Mouse (Mus musculus) hindbrain, embryonic 14.5 days (tissue): ENCODE results near the gene Gm21060. TPM values are rescaled to one million over a fixed set of nuclear protein-coding genes. Genes with fewer than 3 reads are reported as not detected.
"Not testable (repeated sequence)": the region's sequence is repeated elsewhere in the genome, so short reads cannot be mapped to it uniquely, and the experiment has no call there.

Experiments
- ATAC-seq: fragments of 200-750 bp; cut with Nextera tagmentation; 2 replicates; pipeline ENCODE4 v1.8.0; 2017; ENCODE audit warnings: moderate number of reproducible peaks, mild to moderate bottlenecking, moderate TSS enrichment, moderate library complexity; ENCODE audit not compliant: low FRiP score
- DNase-seq: peaks from one replicate; pipeline ENCODE4 v3.0.0-alpha.2; 2015; ENCODE audit warnings: low spot score
- H3K27ac ChIP-seq: fragments of 300-500 bp; sonication (generic); 2 replicates; pipeline ENCODE4 v1.5.1; 2014; ENCODE audit warnings: mild to moderate bottlenecking, moderate library complexity
- H3K27me3 ChIP-seq: fragments of 300-500 bp; sonication (generic); 2 replicates; pipeline ENCODE4 v1.6.1; 2014; ENCODE audit warnings: mild to moderate bottlenecking, low read length, mixed read lengths; ENCODE audit not compliant: control insufficient read depth, insufficient read depth
- H3K36me3 ChIP-seq: fragments of 300-500 bp; sonication (generic); replicated peaks from 2 replicates; pipeline ENCODE4 v1.6.1; 2014; ENCODE audit not compliant: control insufficient read depth, insufficient read depth
- H3K4me1 ChIP-seq: fragments of 300-500 bp; sonication (generic); replicated peaks from 2 replicates; pipeline ENCODE4 v1.6.1; 2014; ENCODE audit warnings: antibody characterized with exemption, low read length, mixed read lengths; ENCODE audit not compliant: control insufficient read depth, insufficient read depth
- H3K4me2 ChIP-seq: fragments of 300-500 bp; sonication (generic); replicated peaks from 2 replicates; pipeline ENCODE4 v1.6.1; 2014; ENCODE audit warnings: mild to moderate bottlenecking, moderate library complexity
- H3K4me3 ChIP-seq: fragments of 300-500 bp; sonication (generic); replicated peaks from 2 replicates; pipeline ENCODE4 v1.5.1; 2014; ENCODE audit warnings: mild to moderate bottlenecking, low read length
- H3K9ac ChIP-seq: fragments of 300-500 bp; sonication (generic); 2 replicates; pipeline ENCODE4 v1.6.1; 2014
- H3K9me3 ChIP-seq: fragments of 300-500 bp; sonication (generic); 2 replicates; pipeline ENCODE4 v1.6.1; 2016; ENCODE audit warnings: low read length; ENCODE audit not compliant: control insufficient read depth
- WGBS: fragments of 180-500 bp; shearing (Covaris S2); extraction: QIAGEN DNeasy Blood & Tissue Kit; methylation state at CpG from one replicate; pipeline ENCODE4 v1.1.7; 2014; 5-methylcytosine and 5-hydroxymethylcytosine counted together
- polyA plus RNA-seq: library from polyadenylated mRNA; unstranded; fragments of >200 nt; fragmentation: Nextera tagmentation; extraction: Ambion mirVana; gene quantifications from 2 replicates; pipeline ENCODE4 v1.2.1, GENCODE M21; 2014

The Gm21060 gene
- not detected in 2 replicates for polyA plus RNA-seq

DNA sequence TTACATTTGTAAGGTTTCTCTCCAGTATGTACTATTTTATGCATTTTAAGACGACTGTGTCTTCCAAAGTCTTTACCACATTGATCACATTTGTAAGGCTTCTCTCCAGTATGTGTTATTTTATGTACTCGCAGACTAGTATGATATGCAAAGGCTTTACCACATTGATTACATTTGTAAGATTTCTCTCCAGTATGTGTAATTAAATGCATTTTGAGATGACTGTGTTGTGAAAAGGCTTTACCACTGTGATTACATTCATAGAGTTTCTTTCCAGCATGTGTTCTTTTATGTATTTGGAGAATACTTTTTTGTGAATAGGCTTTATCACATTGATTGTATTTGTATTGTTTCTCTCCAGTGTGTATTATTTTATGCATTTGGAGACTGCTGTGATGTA, at the start of gene Gm21060:
TSS of gene Gm21060 (minus strand) at position 101 of the 400 bp plus-strand sequence.
- ATAC-seq (no peak), DNase-seq (no peak)
- H3K4me2 ChIP-seq: no peak within 1 kb of the TSS
- no peak within 1 kb of the TSS for H3K4me3 ChIP-seq
- 93% methylated on average over 2 of the region's 2 CpGs for WGBS
- no peaks in the 10 kb centered on the region for H3K27me3 ChIP-seq
- H3K36me3 ChIP-seq: no peaks in the 10 kb centered on the region
- H3K9me3 ChIP-seq: 0 out of 2 replicates have a peak, but pooled peaks cover 7% of the 10 kb centered on the region
- no peaks in the 10 kb centered on the region for H3K4me1 ChIP-seq
- H3K9ac ChIP-seq: no peak within 1 kb of the TSS
- no peak within 1 kb of the TSS for H3K27ac ChIP-seq

DNA sequence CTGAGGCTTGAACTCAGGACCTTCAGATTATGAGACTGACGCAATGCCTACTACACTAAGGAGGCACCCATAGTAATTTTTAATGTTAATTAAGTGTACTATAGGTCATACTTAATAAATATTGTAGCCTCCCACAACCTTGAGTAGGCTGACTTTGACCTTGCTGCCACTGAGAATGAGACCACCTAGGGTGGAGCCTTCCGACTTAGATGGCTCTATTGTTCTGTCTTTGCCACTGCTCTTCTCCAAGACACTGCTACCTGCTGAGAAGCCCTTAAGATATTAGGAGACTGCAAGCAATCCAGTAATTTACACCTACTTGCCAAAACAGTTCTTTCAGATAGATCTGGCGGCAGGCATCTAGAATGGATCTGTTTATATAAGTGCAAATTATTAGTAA, 24.0 kb upstream of the Gm21060 start:
- not testable (repeated sequence) for ATAC-seq, H3K27ac ChIP-seq, H3K27me3 ChIP-seq, H3K9ac ChIP-seq, H3K36me3 ChIP-seq, H3K4me1 ChIP-seq, H3K4me3 ChIP-seq, H3K4me2 ChIP-seq, H3K9me3 ChIP-seq, DNase-seq
- 80% methylated on average over 3 of the region's 3 CpGs for WGBS

DNA sequence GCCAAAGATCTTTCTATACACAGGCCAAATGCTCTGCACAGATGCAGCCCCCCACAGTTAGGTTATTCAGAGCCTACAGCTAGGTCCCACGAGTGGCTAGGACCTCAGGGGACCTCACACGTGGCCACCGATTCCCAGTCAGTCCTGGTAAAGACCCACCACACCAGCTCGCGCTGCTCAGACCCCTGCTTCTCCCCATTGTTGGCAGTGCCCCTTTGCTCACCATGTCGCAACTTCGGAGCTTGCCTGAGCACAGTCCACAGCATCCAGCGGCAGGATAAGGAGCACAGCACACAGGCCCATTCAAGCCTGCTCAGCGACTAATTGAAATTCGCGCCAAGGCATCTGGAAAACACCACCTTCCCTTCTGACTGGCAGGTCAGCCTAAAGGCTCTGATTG, 16.3 kb upstream of the Gm21060 start:
- 24% methylated on average over 11 of the region's 11 CpGs for WGBS
- not testable (repeated sequence) for H3K4me2 ChIP-seq, H3K27me3 ChIP-seq, H3K4me3 ChIP-seq, ATAC-seq, H3K9ac ChIP-seq, H3K9me3 ChIP-seq, H3K36me3 ChIP-seq, DNase-seq, H3K4me1 ChIP-seq, H3K27ac ChIP-seq

DNA sequence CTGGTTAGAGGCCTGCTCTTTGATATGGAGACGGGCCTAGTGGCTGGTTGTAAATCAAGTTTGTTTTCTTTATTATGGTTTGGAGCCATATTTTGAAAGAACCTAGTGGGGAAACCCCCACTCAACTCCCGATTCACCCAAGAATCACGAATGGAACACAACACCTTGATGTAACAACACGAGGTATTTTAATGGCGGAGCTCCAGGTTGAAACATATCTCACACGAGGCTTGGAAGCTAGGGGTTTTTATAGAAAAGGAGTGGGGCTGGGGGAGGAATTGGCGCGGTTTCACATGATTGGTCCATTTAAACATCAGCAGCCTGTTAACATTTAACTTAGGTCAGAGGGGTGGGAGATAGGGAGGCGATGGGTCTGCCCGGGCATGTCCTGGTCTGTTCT, 15.5 kb upstream of the Gm21060 start:
- not testable (repeated sequence) for H3K27ac ChIP-seq, ATAC-seq, H3K4me2 ChIP-seq, H3K36me3 ChIP-seq, H3K4me3 ChIP-seq, H3K27me3 ChIP-seq, DNase-seq, H3K9ac ChIP-seq, H3K9me3 ChIP-seq, H3K4me1 ChIP-seq
- 90% methylated on average over 10 of the region's 10 CpGs for WGBS

DNA sequence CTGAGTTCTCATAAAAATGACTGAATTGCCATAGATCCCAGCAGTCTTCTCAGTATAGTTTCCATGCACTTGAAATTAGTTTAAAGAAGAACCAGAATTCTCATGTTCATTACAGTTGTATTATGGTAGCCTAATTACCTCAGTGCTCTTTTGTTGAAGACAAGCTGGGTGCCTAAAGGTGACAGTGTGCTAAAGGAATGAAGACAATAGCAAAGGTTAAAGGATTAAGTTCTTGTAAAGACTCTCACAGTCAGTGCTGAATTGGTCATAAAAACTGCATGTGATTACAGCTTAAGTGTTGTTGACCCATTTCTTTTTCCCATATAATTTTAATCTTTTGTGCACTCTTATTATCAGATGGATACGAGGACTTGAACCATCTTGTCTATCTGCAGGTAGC, 11.2 kb upstream of the Gm21060 start:
- H3K36me3 ChIP-seq, H3K4me1 ChIP-seq, H3K9ac ChIP-seq, H3K9me3 ChIP-seq, H3K27ac ChIP-seq, H3K4me3 ChIP-seq, ATAC-seq, H3K27me3 ChIP-seq, DNase-seq, H3K4me2 ChIP-seq: not testable (repeated sequence)
- 80% methylated on average over 1 of the region's 1 CpGs for WGBS

DNA sequence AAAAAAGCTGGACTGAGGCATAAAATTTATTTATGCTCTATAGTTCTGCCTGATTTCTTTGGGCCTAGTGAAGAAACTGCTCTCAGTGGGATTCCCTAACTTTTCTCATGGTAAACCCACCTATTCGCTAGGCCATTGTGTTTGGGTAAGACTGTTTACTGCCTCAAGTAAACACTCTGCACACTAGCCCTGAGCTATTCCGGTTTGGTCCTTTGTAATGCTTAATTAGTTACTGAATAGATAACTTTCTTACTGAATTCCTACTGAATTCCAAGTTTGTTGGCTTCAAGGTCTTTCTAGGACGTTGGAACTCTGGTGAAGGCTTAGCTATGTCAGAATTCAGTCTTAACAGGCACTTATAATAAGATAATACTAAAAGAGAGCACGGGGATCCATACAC, 11.8 kb downstream of the Gm21060 start:
- H3K27me3 ChIP-seq, H3K27ac ChIP-seq, H3K4me2 ChIP-seq, H3K36me3 ChIP-seq, DNase-seq, H3K9ac ChIP-seq, H3K4me3 ChIP-seq, H3K9me3 ChIP-seq, ATAC-seq, H3K4me1 ChIP-seq: not testable (repeated sequence)
- WGBS: 83% methylated on average over 4 of the region's 4 CpGs

DNA sequence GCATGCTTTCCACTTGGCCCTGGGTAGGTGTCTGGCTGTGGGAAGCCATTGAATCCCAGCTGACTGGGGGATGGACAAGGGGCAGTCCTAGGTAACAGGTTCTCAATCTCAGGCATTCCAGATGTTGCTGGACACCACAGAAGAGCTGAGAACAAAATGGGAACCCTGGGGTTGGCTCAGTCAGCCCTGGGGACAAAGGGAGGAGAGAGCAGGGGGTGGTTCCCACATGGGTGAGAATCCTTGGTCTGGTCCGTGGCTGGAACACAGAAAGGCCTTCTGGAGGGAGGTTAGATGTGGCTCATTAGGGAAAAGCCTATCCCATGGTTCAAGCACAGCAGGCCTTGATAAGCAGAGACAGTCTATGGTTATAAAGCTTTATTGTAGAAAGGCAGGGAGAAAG, 13.3 kb downstream of the Gm21060 start:
- H3K27me3 ChIP-seq: no peaks in the 10 kb centered on the region
- no peak overlapping the region for H3K4me3 ChIP-seq
- DNase-seq (no peak), ATAC-seq (no peak)
- H3K27ac ChIP-seq: no peak overlapping the region
- WGBS: 48% methylated on average over 1 of the region's 1 CpGs
- no peak overlapping the region for H3K9ac ChIP-seq
- H3K36me3 ChIP-seq: no peaks in the 10 kb centered on the region
- no peaks in the 10 kb centered on the region for H3K9me3 ChIP-seq
- no peaks in the 10 kb centered on the region for H3K4me1 ChIP-seq
- no peak overlapping the region for H3K4me2 ChIP-seq

DNA sequence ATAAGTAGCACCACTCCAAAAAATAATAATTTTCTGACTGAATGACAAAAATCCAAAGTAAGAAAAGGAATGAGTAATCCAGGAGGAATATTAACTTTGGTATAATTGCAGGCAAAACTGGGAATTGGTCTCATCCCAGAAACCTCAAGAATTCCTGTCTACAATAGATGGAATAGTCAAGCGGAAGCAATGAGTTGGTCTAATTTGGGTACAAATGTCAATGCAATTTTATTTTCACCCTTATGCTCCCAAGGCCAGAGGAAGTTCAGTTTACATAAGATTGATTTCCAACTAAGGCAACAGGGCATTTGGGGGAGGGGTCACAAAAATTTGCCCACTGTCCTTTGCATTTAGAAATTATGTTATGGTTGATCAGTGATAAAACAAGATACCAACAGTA, 21.4 kb downstream of the Gm21060 start:
- Histone ChIP-seq H3K4me1 (no peaks in the 10 kb centered on the region), H3K27me3 (no peaks in the 10 kb centered on the region), H3K36me3 (no peaks in the 10 kb centered on the region), H3K4me3 (no peak overlapping the region), H3K4me2 (no peak overlapping the region), H3K9me3 (no peaks in the 10 kb centered on the region), H3K27ac (no peak overlapping the region), H3K9ac (no peak overlapping the region)
- ATAC-seq (no peak), DNase-seq (no peak)
- WGBS: 97% methylated on average over 1 of the region's 1 CpGs

DNA sequence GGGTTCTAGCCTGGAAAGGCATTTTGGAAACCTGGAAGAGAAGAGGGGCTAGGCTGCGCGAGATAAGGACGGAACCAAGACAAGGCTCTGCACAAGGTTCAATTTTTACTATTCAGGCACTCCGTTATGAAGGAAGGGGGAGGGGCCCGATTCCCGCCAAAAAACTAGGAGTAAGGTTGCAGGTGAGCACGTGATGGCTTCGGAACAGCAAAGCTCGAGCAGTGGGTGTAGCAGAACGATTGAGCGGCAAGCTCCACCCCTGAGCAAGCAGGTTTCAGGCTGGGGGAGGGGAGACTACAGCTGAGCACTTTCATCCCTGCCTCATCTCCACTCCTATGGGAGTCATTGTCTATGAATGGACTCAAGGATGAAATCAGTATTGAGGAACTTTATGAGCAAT, 27.7 kb downstream of the Gm21060 start:
- not testable (repeated sequence) for H3K4me1 ChIP-seq, DNase-seq, ATAC-seq, H3K36me3 ChIP-seq, H3K27ac ChIP-seq, H3K27me3 ChIP-seq, H3K4me3 ChIP-seq, H3K9me3 ChIP-seq, H3K4me2 ChIP-seq, H3K9ac ChIP-seq
- WGBS: 45% methylated on average over 11 of the region's 11 CpGs

DNA sequence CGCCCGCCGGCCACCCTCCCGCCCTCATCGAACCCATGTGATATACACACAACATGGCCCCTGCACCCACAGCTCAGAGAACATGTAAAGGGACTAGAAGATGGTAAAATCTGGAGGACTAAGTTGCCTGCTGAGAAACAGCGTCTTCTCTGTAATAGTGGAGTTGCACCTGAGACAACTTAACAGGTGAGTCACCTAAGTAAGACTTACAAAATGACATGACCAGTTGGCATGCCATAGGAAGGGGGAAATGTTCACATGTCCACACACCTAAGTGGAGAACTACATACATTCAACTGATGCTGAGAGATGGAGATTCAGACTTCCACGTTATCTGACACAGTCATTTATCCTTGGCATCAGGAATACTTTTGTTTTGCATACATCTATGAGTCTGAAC, 29.7 kb downstream of the Gm21060 start:
- no peaks in the 10 kb centered on the region for H3K36me3 ChIP-seq
- no peak overlapping the region for H3K9ac ChIP-seq
- DNase-seq: no peak
- whole genome bisulfite sequencing: 23% methylated on average over 7 of the region's 7 CpGs
- no peak for ATAC-seq
- no peak overlapping the region for H3K4me2 ChIP-seq
- H3K27me3 ChIP-seq: no peaks in the 10 kb centered on the region
- H3K9me3 ChIP-seq: no peaks in the 10 kb centered on the region
- H3K4me1 ChIP-seq: no peaks in the 10 kb centered on the region
- H3K27ac ChIP-seq: no peak overlapping the region
- H3K4me3 ChIP-seq: no peak overlapping the region
